Mouse (Mus musculus) megakaryocyte-erythroid progenitor cell, adult 5-6 weeks (primary cell): ENCODE measurements around the gene Camk2b. TPM values are rescaled to one million over a fixed set of nuclear protein-coding genes. Genes with fewer than 3 reads are reported as not detected.
"Not testable (repeated sequence)": the region's sequence is repeated elsewhere in the genome, so short reads cannot be mapped to it uniquely, and the experiment has no call there.

ENCODE experiments used
- ATAC-seq: replicated peaks from 2 replicates; pipeline ENCODE4 v1.8.0; 2016; ENCODE audit warnings: mild to moderate bottlenecking, inconsistent platforms; ENCODE audit not compliant: severe bottlenecking, poor library complexity, low FRiP score, low TSS enrichment
- total RNA-seq, 2 experiments: library from RNA; stranded (forward) in 1 of 2; stranded (reverse) in 1 of 2; fragments of 200-1000, 215-1000 nt in 1 of 2; fragments of >200 nt in 1 of 2; fragmentation: Nextera tagmentation in 1 of 2; gene quantifications; 2 replicates each; pipeline ENCODE4 v1.2.3; 2014 to 2017

Camk2b gene
- total RNA-seq, 2 experiments from 2014 or later, result 0.52 to 1.6 TPM

DNA sequence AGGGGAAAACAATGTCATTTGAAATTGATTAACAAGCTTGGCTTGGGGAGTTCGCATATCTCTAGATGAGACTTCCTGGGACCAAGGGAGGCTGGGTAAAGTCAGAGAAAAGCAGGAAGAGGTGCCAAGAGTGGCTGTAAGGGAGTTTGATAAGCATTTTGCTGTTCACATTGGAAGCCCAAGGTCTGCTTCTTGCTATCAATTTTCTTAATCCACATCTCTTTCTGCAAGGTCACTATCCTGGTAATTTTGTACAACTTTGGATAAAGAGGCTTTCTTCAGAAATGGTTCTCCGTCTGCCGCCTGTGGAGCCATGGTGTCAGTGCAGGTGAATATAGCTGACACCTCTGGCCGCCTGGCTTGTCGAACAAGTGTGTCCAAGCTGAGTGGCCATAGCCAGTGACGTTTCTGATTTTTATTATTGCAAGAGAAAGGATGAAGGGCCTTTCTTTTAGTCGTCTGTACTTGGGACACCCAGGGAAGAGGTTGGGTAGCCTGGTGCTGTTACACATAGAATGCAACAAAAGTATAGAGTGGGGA lies 111.1 kb downstream of the Camk2b start:
- peak; percentile 84 for ATAC-seq

DNA sequence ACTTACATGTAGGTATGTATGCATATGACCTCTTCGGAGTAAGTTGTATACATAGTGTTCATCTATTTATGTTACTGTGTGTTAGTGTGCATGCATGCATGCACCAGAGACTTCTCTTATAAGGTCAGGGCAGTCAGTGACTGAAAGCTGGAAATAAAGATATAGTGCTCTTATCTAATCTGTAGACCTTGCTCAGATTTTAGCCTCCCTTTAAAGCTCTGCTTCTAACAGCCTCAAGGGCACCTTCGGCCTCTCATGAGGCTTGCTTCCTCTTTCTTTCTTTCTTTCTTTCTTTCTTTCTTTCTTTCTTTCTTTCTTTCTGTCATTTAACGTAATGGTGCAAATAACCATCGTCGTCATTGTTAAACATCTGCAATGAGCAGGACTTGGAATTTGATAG lies 111.7 kb downstream of the Camk2b start:
- no peak for ATAC-seq

DNA sequence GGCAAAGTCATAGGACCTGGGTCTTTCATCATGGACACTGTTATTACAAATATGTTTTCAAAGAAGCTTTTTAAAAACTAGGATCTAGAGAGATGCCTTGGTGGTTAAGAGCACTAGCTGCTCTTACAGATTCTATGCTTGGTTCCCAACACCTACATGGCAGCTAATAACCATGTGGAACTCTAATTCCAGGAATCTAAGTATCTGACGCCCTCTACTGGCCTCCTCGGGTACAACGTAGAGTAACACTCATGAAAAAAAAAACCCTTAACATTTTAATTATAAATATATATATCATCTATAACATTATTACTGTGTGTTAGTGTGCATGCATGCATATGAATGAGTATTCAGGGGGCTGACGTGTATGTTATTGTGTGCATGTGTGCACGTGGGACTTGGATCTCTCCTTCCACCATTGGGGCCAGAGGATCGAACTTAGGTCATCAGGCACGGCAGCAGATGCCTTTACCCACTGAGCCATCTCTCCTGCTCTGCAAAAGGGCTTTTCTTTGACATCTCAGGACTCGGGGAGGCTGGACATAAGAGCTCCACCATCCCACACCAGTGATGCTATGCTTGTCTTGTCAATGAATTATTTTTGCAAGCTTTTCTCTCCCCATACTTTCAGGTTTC lies 112.9 kb downstream of the Camk2b start:
- no peak for ATAC-seq

DNA sequence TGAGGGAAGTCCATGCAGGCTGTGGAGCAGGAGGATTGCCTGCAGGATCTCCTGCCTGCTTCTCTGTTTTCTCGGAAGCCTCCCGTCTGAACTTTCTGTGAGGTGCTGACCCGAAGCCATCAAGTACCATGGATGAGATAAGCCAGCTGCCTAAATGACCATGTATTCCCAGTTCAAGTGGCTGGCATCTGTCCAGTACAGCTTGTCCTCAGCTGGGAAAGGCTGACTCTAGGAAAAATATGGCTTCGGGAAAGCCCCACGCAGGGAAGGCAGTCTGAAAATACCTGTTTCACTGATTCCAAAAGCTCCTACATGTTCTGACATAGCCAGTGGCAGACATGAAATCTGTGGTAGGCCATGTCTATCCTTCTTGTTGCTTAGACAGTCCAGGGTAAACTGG lies 113.7 kb downstream of the Camk2b start:
- no peak for ATAC-seq

DNA sequence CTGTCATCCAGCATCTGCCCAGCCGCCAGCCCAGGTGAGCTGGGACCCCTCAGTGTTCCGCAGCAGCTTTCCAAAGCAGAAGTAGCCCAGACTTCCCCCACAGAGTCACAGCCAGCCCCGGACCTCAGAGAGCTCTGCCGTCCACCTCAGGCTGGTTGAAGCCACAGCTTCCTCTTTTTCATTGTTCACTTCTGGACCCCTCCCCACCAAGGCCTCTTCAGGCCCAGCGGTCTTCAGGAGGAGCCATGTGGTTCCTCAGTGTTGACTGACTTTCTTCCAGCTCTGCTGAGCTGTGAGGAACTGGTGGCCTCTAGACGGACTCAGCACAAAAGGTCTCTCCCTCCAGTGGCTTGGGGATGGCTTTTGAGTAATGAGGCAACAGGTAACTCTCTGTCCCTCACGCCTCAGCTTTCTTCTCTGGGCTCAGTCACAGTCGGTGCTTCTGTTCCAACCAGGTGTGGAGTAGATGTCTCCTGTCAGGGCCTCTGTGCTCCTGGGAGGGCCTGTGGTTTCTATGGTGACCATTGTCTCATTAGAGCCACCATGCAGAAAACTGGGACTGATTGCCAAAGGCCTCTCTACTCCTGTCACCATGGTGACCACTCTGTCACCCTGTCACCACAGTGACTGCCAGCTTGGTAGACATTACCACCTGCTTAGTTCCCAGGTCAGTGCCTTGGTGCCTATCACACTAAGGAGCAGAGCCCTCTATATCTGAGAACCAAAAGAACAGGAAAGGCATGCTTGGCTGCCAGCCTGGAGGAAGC lies 116.4 kb downstream of the Camk2b start, which contains the start of gene Gck:
Gene Gck, minus strand, starts transcription at position 496 of the 767 bp plus-strand sequence.
- ATAC-seq, result 0 out of 2 replicates have a peak, but pooled peaks have one; percentile 37

DNA sequence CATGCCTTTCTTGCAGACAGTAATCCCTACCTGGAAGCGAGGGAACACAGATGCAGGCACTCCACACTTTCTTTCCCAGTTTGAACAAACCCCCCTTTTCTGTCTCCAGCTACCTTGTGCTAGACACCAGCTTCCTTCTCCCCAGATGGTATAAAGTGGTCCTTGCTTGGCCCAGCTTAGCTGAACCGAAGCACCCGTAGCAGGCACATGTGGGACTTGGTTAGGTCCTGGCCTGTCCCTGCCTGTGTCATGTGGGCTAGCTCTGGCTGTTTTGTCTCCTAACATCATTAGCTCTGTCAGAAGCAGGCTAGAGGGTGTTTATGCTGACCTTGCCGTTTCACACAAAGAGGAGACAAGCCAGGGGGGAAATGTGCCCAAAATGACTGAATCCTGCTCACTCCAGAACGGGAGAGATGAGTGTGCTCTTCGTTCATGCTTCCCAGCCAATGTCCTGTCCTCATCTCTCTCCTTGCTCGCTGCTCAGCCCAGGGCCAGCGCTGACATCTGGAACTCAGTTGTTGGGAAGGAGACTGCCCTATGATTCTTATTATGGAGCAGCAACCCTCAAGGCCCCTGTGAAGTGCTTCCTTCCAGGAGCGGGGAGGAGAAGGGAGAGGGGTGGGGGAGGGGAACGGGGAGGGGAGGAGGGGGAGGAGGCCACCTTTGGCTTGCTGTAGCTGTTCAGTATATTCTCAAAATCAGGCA lies 117.5 kb downstream of the Camk2b start:
- no peak for ATAC-seq

DNA sequence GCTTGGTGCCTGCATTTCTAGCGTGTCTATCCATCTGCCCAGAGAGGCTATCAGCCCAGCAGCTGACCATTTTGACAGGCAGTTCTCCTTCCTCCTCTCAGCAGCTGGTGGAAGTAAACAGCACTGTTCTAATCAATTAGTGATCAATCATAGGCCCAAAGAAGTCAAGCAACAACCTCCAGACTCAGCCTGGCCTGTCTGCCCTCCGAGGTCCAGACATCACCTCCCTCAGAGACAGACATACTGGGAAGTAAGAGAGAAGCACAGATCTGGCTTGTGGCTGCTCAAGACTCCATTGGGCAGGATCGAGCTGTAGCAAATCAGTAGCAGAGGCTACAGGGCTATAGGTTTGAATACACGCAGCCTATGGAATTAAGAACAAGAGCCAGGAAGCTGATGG lies 118.4 kb downstream of the Camk2b start:
- no peak for ATAC-seq

DNA sequence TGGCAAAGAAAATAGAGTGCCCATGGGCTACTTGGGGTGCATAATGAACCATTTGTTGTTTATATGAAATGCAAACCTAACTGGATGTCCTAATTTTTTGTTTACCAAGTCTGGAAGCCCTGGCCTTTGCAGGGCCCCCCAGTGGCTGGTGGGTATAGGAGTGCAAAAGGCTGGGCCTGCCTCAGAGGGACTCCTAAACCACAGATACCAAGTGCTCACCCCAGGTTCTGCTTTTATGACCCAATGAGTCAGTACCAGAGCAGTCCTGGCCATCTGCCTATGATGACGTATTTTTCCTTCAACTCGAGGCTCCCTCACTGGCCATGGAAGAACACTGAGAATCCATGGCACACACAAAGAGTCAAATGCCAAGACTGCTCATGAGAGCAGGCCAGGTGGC lies 121.1 kb downstream of the Camk2b start:
- no peak for ATAC-seq

DNA sequence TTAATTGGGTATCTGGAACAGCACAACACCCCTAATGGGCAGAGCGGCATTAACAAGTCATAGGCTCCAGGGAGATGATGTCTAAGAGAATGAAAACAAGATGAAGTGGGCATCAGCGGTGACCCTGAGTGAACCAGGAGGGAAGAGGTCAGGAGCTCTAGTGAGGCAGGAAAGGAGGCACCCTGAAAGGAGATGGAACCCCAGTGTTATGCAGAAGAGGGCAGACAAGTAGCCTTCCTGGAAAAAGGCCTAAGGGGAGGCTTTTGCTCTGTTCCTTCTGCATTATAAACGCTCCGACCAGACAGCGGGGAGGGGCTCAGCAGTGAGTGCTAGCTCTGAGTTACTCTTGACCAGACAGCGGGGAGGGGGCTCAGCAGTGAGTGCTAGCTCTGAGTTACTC lies 123.2 kb downstream of the Camk2b start:
- no peak for ATAC-seq

DNA sequence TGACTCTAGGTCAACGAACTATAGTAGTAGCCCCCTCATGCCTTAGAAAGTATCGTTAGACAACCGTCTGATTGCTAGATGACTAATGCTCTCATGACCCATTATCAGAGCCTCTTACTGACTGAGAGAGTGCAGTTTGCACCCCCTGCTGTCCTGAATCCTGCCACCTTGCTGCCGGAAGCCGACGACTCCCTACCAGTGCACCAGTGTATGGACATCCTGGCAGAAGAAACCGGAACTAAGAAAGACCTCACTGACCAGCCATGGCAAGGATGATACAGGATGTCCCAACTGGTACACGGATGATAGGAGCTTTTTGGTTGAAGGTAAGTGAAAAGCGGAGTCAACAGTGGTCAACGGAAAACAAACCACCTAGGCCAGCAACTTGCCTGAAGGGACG lies 131.6 kb downstream of the Camk2b start:
- ATAC-seq, result not testable (repeated sequence)

DNA sequence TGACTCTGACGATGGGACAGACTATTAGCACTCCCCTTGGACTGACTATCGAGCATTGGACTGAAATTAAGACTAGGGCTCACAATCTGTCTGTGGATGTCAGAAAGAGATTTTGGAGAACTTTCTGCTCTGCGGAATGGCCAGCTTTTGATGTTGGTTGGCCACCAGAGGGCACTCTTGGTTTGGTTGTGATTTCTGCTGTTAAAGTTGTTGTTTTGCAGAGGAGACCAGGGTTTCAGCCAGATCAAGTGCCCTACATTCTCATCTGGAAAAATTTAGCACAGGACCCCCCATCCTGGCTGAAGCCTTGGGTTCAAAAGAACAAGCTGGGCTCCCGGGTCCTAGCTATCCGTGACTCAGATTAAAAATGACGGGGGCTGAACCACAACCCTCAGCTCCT lies 134.2 kb downstream of the Camk2b start:
- not testable (repeated sequence) for ATAC-seq

DNA sequence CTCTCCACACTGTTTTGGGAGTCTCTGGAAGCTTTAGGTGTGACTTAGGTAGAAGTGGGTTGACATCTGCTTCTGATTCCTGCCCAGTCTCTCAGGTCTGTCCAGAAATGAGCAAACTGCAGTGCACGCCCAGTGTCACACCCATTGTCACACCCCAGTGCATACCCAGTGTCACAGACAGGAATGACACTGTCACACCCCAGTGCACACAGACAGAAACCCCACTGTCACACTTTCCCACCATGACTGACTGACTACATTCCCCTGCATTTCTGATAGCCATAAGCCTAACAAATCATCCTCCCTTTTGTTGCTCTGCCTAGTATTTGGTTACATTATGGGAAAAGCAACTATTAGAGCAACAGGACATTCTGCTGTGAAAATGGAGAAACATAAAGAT lies 135.6 kb downstream of the Camk2b start:
- no peak for ATAC-seq

DNA sequence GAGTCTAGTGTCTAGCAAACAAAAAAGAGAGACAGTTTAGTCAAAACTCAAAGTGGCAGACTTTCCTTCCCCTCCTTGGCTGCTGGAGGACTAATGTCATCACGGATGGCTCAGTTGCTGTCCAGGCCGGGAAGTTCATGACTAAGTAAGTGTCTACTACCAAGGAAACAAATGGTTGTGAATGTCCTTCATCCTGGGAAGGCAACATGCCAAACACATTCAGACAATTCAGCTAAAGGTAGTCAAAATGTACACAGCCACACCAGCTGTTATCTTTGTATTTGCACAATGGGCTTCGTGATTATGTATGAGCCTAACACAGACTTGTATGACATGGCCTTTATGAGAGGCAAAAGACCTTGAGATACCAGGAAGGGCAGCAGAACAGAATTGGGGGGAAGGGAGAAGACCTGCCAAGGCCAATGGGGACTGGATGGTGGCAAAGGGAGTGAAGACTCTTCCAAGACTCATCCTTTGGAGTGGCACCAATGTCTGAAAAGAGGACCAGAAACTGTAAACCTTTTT lies 139.4 kb downstream of the Camk2b start:
- ATAC-seq, result no peak

DNA sequence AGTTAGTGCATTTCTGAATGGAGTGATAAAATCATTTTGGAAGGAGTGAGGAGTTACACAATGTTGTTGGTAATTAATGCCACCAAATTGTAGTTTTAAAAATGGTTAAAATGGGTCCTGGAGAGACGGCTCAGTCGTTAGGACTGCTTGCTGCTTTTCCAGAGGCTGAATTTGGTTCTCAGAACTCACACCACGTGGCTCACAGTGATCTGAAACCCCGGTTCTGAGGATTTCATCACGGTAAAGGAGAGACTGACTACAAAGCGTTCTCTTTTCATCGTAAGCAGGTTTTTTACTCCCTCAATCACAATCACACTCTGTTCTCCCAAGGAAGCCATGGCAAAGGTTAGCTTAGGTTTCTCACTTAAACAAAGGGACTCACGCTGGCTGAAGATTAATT lies 141.5 kb downstream of the Camk2b start:
- no peak for ATAC-seq

DNA sequence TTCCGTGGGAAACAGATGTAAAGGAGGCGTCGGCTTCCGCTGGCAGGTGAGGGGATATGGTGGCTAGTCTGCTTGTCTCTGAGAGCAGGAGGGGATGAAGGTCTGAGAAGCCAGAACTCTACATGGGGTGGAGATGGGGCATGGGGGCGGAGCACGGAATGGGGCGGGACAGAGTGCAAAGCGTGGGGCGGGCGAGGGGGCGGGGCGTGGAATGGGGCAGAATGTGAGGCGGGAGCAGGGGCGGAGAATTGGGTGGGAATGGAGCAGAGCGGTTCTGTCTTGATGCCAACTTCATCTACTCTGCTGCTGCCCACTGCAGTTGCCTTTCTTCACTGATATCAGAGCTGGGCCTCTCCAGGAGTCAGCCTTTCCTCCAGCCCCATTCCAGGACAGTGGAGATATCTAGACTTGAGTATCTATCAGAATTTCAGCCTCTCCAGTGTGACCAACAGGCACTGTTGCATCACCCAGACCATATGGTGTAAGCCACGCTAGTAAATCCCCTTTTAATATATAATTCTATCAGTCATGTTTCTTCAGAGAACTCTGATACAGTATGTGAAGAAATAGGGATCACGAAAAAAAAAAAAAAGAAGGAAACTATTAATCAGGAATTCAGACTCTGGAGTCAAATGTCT lies 145.7 kb downstream of the Camk2b start:
- ATAC-seq, result peak; percentile 84

Other genes starting within 250 kb of the Camk2b start
- 8.8 and 15.2 TPM in 2 replicates for gene Polm, start 228.3 kb downstream of the Camk2b start, total RNA-seq (2014; fragmentation: Nextera tagmentation)
- gene Polm, start 228.3 kb downstream of the Camk2b start, total RNA-seq (2017), result 3.6 and 3.9 TPM in 2 replicates
- gene Aebp1, start 204.4 kb downstream of the Camk2b start, total RNA-seq (2014; fragmentation: Nextera tagmentation), result not detected in 2 replicates
- gene Aebp1, start 204.4 kb downstream of the Camk2b start, total RNA-seq (2017), result not detected in 2 replicates
- gene Pold2, start 188.1 kb downstream of the Camk2b start, total RNA-seq (2014; fragmentation: Nextera tagmentation), result 115 and 138 TPM in 2 replicates
- 55.7 and 85.8 TPM in 2 replicates for gene Pold2, start 188.1 kb downstream of the Camk2b start, total RNA-seq (2017)
- gene Myl7, start 167.6 kb downstream of the Camk2b start, total RNA-seq (2014; fragmentation: Nextera tagmentation), result not detected in 2 replicates
- gene Myl7, start 167.6 kb downstream of the Camk2b start, total RNA-seq (2017), result not detected in 2 replicates
- gene Gck, start 116.3 kb downstream of the Camk2b start, total RNA-seq (2014; fragmentation: Nextera tagmentation), result not detected in 2 replicates
- not detected in 2 replicates for gene Gck, start 116.3 kb downstream of the Camk2b start, total RNA-seq (2017)
- gene Ykt6, start 110.7 kb downstream of the Camk2b start, total RNA-seq (2014; fragmentation: Nextera tagmentation), result 31.2 and 37.7 TPM in 2 replicates
- gene Ykt6, start 110.7 kb downstream of the Camk2b start, total RNA-seq (2017), result 42.3 and 43.6 TPM in 2 replicates
- 2.9 TPM in 1 of 2 replicates, not detected in the other for gene A730071L15Rik, start 133.7 kb upstream of the Camk2b start, total RNA-seq (2014; fragmentation: Nextera tagmentation)
- 0.47 TPM in 1 of 2 replicates, not detected in the other for gene A730071L15Rik, start 133.7 kb upstream of the Camk2b start, total RNA-seq (2017)
- gene Nudcd3, start 134.1 kb upstream of the Camk2b start, total RNA-seq (2014; fragmentation: Nextera tagmentation), result 27.6 and 35.1 TPM in 2 replicates
- 34.6 and 39.0 TPM in 2 replicates for gene Nudcd3, start 134.1 kb upstream of the Camk2b start, total RNA-seq (2017)
- 0.22 TPM in 1 of 2 replicates, not detected in the other for gene Npc1l1, start 163.8 kb upstream of the Camk2b start, total RNA-seq (2014; fragmentation: Nextera tagmentation)
- not detected in 2 replicates for gene Npc1l1, start 163.8 kb upstream of the Camk2b start, total RNA-seq (2017)
- 59.5 and 69.2 TPM in 2 replicates for gene Ddx56, start 201.4 kb upstream of the Camk2b start, total RNA-seq (2014; fragmentation: Nextera tagmentation)
- gene Ddx56, start 201.4 kb upstream of the Camk2b start, total RNA-seq (2017), result 53.9 and 63.2 TPM in 2 replicates
- 18.9 and 35.5 TPM in 2 replicates for gene Tmed4, start 208.5 kb upstream of the Camk2b start, total RNA-seq (2014; fragmentation: Nextera tagmentation)
- 18.8 and 25.3 TPM in 2 replicates for gene Tmed4, start 208.5 kb upstream of the Camk2b start, total RNA-seq (2017)
- gene Ogdh, start 225.3 kb upstream of the Camk2b start, total RNA-seq (2014; fragmentation: Nextera tagmentation), result 125 and 127 TPM in 2 replicates
- 70.9 and 91.2 TPM in 2 replicates for gene Ogdh, start 225.3 kb upstream of the Camk2b start, total RNA-seq (2017)